Mouse (Mus musculus) liver, embryonic 16.5 days (tissue): ENCODE data around the gene Mreg. TPM values are rescaled to one million over a fixed set of nuclear protein-coding genes. Genes with fewer than 3 reads are reported as not detected.

Experiments
- ATAC-seq: fragments of 200-750 bp; cut with Nextera tagmentation; 2 replicates; pipeline ENCODE4 v1.8.0; 2017; ENCODE audit warnings: low read depth, mild to moderate bottlenecking, moderate number of reproducible peaks, moderate library complexity
- H3K27ac ChIP-seq: fragments of 300-500 bp; sonication (generic); 2 replicates; pipeline ENCODE4 v1.5.1; 2014; ENCODE audit warnings: mild to moderate bottlenecking, low read length
- H3K27me3 ChIP-seq: fragments of 300-500 bp; sonication (generic); 2 replicates; pipeline ENCODE4 v1.6.1; 2014; ENCODE audit warnings: low read depth, low read length, mixed read lengths; ENCODE audit not compliant: control insufficient read depth, insufficient read depth
- H3K36me3 ChIP-seq: fragments of 300-500 bp; sonication (generic); 2 replicates; pipeline ENCODE4 v1.6.1; 2014; ENCODE audit warnings: mild to moderate bottlenecking; ENCODE audit not compliant: control insufficient read depth, insufficient read depth
- H3K4me1 ChIP-seq: fragments of 300-500 bp; sonication (generic); 2 replicates; pipeline ENCODE4 v1.6.1; 2014; ENCODE audit warnings: low read depth, low read length, mixed read lengths; ENCODE audit not compliant: control insufficient read depth
- H3K4me2 ChIP-seq: fragments of 300-500 bp; sonication (generic); 2 replicates; pipeline ENCODE4 v1.6.1; 2014; ENCODE audit warnings: low read depth, low read length, mixed read lengths
- H3K4me3 ChIP-seq: fragments of 300-500 bp; sonication (generic); 2 replicates; pipeline ENCODE4 v1.5.1; 2014; ENCODE audit warnings: low read depth, mild to moderate bottlenecking, low read length
- H3K9ac ChIP-seq: fragments of 300-500 bp; sonication (generic); 2 replicates; pipeline ENCODE4 v1.6.1; 2014; ENCODE audit warnings: low read depth, low read length
- H3K9me3 ChIP-seq: fragments of 300-500 bp; sonication (generic); replicated peaks from 2 replicates; pipeline ENCODE4 v1.6.1; 2016; ENCODE audit warnings: low read length; ENCODE audit not compliant: control insufficient read depth
- WGBS: fragments of 180-500 bp; shearing (Covaris S2); extraction: QIAGEN DNeasy Blood & Tissue Kit; methylation state at CpG from one replicate; pipeline ENCODE4 v1.1.7; 2014; ENCODE audit not compliant: insufficient replicate concordance; 5-methylcytosine and 5-hydroxymethylcytosine counted together
- polyA plus RNA-seq: library from polyadenylated mRNA; unstranded; fragments of >200 nt; fragmentation: Nextera tagmentation; extraction: Ambion mirVana; gene quantifications from 2 replicates; pipeline ENCODE4 v1.2.1, GENCODE M21; 2015

Mreg gene
- polyA plus RNA-seq, 1 experiment from 2014 or later, result 8.0 TPM

DNA sequence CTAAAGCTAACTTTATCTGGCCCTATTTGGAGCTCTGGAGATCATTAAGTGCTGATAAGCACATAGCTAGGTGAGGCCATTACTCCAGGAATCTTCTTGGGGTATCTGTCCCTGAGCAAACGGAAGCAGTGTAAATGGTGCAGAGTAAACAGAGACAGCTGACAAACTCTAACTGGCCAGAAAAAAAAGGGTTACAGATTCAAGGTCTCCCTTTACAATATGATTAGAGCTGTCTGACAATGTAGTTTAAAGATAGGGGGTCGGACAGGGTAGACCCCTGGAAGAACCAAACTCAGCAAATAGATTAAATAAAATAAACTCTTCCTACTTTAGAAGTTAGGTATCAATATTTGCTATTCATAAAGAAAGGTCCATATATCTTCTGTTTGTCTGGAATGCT, 6.5 kb upstream of the Mreg start:
- 0 out of 2 replicates have a peak, but pooled peaks have one; percentile 31 for ATAC-seq

DNA sequence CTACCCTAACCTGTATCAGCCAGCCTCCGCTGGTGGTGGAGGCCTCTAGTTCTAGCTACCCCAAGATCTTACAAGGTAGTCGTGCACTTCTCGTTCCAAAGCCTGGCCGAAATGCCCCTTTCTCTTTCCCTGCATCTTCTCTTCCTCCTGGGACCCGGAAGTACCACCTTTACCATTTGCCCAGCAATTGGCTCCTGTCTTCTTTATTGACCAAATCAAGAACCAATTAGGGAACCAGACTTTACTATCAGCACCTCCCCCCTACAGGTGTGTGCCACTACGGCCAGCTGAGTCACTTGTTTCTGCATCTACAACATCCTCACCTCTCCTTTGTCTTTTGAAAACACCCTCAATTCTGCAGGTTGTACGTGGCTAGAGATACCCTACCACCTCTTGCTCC, 4.7 kb upstream of the Mreg start:
- Histone ChIP-seq H3K36me3 (no peaks in the 10 kb centered on the region), H3K4me3 (no peak overlapping the region), H3K27ac (no peak overlapping the region), H3K4me2 (no peak overlapping the region), H3K27me3 (peaks cover 10% of the 10 kb centered on the region), H3K4me1 (no peaks in the 10 kb centered on the region; the same call in 1 of the 2 replicates), H3K9me3 (no peaks in the 10 kb centered on the region), H3K9ac (no peak overlapping the region)
- ATAC-seq, result no peak
- WGBS, result 67% methylated on average over 7 of the region's 7 CpGs

More for the DNA sequence above, 6.5 kb upstream of the Mreg start:
- Histone ChIP-seq H3K36me3 (no peaks in the 10 kb centered on the region), H3K27ac (no peak overlapping the region; the same call in 1 of the 2 replicates), H3K4me1 (no peaks in the 10 kb centered on the region), H3K27me3 (no peaks in the 10 kb centered on the region; the same call in 1 of the 2 replicates), H3K4me2 (no peak overlapping the region), H3K4me3 (no peak overlapping the region), H3K9me3 (no peaks in the 10 kb centered on the region), H3K9ac (no peak overlapping the region)
- WGBS, result 38% methylated on average over 2 of the region's 2 CpGs

DNA sequence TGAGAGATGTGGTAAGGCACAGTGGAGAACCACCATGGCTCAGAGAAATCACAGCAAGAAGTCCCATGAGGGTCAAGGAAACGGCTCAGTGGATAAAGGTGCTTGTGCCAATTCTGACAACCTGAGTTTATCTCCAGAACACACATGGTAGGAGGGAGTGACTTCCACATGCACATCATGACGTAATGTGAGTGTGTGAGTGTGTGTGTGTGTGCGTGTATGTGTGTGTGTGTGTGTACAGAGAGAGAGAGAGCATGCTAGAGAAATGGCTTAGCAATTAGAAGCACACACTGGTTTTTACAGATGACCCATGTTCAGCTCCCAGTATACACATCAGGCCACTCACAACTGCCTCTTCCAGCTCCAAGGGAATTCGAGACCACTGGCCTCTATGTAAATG, 3.1 kb upstream of the Mreg start:
- no peaks in the 10 kb centered on the region for H3K9me3 ChIP-seq
- H3K27me3 ChIP-seq, result peaks cover 22% of the 10 kb centered on the region
- no peak overlapping the region for H3K4me3 ChIP-seq
- no peak overlapping the region for H3K4me2 ChIP-seq
- no peak overlapping the region for H3K27ac ChIP-seq
- H3K36me3 ChIP-seq, result no peaks in the 10 kb centered on the region
- H3K9ac ChIP-seq, result no peak overlapping the region
- WGBS, result 33% methylated on average over 4 of the region's 4 CpGs
- no peak for ATAC-seq
- no peaks in the 10 kb centered on the region; the same call in 1 of the 2 replicates for H3K4me1 ChIP-seq

DNA sequence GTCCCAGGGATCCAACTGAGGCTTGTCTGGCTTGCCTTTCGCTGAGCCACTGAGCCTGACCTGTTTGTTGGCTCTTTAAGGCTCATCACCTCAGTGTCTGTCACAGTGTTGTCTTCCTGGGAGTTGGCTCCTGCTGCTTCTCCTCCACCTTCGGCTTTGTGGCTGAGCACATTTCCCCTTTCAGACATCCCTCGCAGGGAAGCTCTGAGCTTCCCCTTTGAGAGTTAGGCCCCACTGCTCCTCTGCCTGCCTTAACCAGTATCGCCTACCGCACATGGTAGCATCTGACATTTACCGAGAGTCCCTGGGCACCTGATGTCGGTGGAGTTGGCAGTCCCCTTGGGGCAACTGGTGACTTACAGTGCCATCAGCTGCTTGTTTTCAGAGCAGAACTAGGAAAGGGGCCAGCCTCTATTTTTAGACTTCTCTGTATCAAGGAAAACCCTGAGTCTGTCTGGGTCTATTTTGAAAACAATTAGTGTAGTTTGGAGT, 2.4 kb upstream of the Mreg start:
- Histone ChIP-seq H3K36me3 (no peaks in the 10 kb centered on the region), H3K27me3 (peaks cover 22% of the 10 kb centered on the region), H3K9ac (no peak overlapping the region), H3K27ac (no peak overlapping the region), H3K4me1 (no peaks in the 10 kb centered on the region; the same call in 1 of the 2 replicates), H3K4me2 (no peak overlapping the region), H3K9me3 (no peaks in the 10 kb centered on the region), H3K4me3 (no peak overlapping the region)
- no peak for ATAC-seq
- WGBS, result 24% methylated on average over 7 of the region's 7 CpGs

DNA sequence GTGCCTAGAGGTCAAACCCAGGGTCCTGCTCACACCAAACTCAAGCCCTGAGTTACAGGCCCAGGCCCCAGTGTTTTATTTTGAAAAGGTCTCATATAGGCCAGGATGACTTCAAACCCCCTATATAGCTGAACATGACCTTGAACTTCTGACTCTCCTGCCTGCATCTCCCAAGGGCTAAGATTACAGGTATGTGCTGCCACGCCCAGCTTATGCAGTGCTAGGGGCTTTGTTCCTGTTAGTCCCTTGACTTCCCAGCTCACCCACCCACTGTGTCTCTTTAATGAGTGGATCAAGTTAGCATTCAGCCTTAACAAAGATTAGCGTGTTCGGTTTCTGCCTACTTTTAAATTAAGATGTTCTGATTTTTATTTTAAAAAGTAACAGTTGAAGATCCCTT, 1.8 kb upstream of the Mreg start:
- 71% methylated on average over 3 of the region's 3 CpGs for WGBS
- peaks cover 22% of the 10 kb centered on the region for H3K27me3 ChIP-seq
- ATAC-seq, result no peak

DNA sequence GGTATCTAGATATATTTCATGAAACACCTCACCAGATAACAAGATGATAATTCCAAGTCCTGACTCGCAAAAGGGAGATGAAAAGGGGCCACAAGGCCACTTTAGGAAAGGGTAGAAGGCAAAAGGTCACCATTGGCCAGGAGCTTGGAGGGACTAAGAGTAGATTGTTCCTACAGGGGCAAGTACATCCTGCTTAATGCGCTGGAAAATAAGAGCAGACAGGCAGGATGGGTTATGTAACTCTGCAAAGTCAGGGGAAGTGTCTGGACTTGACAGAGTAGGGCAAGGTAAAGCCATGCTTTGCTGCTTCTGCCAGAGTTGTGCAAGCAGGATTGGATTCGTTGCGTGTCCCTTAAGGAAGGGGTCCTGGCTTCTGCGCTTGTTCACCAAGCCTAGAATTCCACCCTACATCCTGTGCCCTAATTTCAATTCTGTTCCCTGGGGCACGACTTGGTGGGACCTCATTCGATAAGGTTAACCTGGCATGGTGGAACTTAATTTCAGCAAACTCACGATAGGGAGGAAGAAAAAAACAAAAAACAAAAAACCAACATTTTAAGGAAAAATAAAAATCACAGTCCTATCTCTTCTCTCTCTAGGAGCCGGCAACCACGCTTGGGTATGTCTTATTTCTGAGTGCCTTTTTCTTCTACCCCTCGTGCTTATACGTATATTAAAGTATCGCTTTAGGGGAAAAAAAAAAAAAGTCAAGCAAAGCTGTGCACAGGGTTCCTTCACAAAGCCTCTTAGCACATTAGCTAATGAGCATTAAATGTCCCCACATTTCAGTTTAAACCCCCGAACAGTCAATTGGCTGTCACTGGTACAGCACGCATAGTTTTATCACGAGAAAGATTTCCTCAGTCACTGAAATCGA, 1.1 kb downstream of the Mreg start:
- Histone ChIP-seq H3K36me3 (no peaks in the 10 kb centered on the region), H3K4me1 (no peaks in the 10 kb centered on the region; the same call in 1 of the 2 replicates), H3K27me3 (peaks cover 22% of the 10 kb centered on the region), H3K9ac (peak overlapping the region; percentile 67; the same call in 1 of the 2 replicates), H3K27ac (no peak overlapping the region), H3K9me3 (no peaks in the 10 kb centered on the region), H3K4me3 (peak overlapping the region; percentile 65), H3K4me2 (peak overlapping the region; percentile 62)
- ATAC-seq, result peak; percentile 35; the same call in 1 of the 2 replicates
- WGBS, result 19% methylated on average over 17 of the region's 17 CpGs

More for the DNA sequence above, 1.8 kb upstream of the Mreg start:
- Histone ChIP-seq H3K9me3 (no peaks in the 10 kb centered on the region), H3K9ac (no peak overlapping the region), H3K36me3 (no peaks in the 10 kb centered on the region), H3K4me2 (no peak overlapping the region), H3K4me3 (no peak overlapping the region), H3K4me1 (no peaks in the 10 kb centered on the region; the same call in 1 of the 2 replicates), H3K27ac (no peak overlapping the region)

DNA sequence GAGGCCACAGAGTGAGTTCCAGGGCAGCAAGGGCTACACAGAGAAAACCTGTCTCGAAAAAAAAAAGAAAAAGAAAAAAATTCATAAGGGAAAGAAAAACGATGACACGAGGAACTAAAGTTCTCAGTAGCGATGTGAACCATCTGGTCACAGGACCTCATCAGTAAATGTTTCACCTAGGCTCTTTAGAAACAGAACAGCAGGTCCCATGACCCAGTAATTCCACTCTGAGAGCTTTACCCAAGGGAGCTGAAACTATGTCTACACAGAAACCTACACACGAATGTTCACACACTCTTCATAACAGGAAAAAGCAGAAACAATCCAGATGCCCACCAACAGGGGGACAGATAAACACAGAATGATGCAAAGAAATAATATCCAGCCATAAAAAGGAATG, 4.0 kb downstream of the Mreg start:
- 64% methylated on average over 5 of the region's 5 CpGs for WGBS
- Histone ChIP-seq H3K4me1 (no peaks in the 10 kb centered on the region; the same call in 1 of the 2 replicates), H3K27me3 (peaks cover 22% of the 10 kb centered on the region), H3K4me2 (no peak overlapping the region), H3K36me3 (no peaks in the 10 kb centered on the region), H3K9me3 (no peaks in the 10 kb centered on the region), H3K27ac (no peak overlapping the region), H3K4me3 (no peak overlapping the region), H3K9ac (no peak overlapping the region)
- ATAC-seq, result no peak

DNA sequence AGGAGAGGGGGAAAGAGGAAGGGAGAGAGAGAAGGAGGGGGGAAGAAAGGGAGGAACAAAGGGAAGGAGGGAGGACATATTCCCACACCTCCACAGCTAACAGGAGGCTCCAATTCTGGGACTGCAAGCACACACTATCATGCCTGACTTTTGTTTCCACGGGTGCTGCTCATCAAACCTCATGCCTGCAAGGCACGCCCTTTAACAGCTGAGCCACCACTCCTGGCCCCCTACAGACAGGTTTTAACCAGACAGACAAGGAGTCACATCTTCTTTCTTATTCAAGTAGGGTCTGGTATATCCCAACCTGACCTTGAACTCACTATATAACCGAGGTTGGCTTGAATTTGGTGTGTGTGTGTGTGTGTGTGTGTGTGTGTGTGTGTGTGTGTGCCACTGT, 7.0 kb downstream of the Mreg start:
- H3K36me3 ChIP-seq, result no peaks in the 10 kb centered on the region
- no peaks in the 10 kb centered on the region for H3K27me3 ChIP-seq
- no peak overlapping the region for H3K9ac ChIP-seq
- H3K4me3 ChIP-seq, result no peak overlapping the region
- 44% methylated on average over 3 of the region's 3 CpGs for WGBS
- H3K9me3 ChIP-seq, result no peaks in the 10 kb centered on the region
- no peak overlapping the region for H3K4me2 ChIP-seq
- H3K27ac ChIP-seq, result no peak overlapping the region
- ATAC-seq, result no peak
- no peaks in the 10 kb centered on the region for H3K4me1 ChIP-seq

DNA sequence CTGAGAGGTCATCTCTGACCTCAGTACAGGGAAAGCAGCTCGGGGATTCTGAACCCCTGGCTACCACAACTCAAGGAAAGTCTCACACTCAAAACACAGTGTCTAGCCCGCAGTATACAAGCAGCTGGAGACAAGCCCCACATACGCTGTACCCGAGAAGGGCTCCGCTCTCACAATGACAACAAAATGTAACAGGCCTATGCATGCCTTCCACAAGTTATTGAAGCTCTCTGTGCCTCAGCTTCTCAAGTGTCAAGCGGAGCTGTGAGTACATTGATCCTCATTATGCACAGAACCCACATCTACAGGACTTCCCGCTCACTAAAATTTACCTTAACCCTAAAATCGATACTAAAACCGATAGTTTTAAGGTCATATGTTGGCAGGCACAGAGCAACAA, 8.9 kb downstream of the Mreg start:
- no peak overlapping the region for H3K9ac ChIP-seq
- H3K9me3 ChIP-seq, result no peaks in the 10 kb centered on the region
- H3K4me2 ChIP-seq, result no peak overlapping the region
- H3K4me3 ChIP-seq, result no peak overlapping the region
- no peak overlapping the region for H3K27ac ChIP-seq
- no peaks in the 10 kb centered on the region for H3K36me3 ChIP-seq
- no peaks in the 10 kb centered on the region for H3K27me3 ChIP-seq
- ATAC-seq, result no peak
- 67% methylated on average over 9 of the region's 9 CpGs for WGBS
- peaks cover 6% of the 10 kb centered on the region for H3K4me1 ChIP-seq
